In the genomic region with DNA sequence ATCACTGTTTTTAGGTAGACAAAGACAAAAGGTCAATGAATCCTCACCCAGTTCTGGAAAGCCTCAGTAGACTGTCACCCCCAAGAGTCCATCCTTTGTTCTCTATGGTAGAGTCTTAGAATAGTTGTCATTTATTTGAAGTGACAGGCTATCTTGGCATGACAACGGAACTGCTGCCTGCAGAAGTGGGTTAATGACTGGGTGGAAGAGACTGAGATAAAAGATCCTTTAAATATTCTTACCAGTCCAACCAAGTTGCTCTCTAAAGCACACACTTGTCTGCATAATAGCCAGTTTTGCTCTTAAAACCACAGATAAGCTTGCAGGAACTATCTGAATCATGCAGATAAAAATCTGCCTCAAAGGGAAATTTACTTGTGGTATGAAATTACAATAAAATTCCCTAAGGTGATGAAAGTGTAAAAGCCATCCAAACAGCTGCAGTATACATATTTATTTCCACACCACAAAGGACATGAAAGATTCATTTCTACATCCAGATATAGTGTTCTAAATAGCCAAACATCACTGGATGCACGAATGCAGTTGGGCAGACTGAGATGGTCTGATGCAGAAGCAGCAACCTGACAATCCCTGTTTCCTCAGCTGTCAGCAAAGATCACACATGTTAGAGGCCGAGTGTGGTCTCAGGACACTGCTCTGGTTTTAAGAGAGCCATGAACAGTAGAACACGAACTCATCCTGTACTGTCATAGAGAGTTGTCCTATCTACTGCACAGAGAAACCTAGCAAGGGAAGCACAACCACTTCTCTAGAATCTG, we compare ENCODE assay signal across 14 mouse cellular contexts.
DNase-seq lines count a peak whose midpoint lies in the region; ATAC-seq lines count a peak whose summit lies in the region.
"Had no signal": no experiment of that assay in that cellular context is flagged by ENCODE, and none has a peak within 500 bp of the region (broad histone marks: within the 10 kb centered on the region; RNA-seq: fewer than 3 reads in every experiment).

No protein-coding gene starts in this region.

- no peak overlapping the region for H3K9ac ChIP-seq in midbrain, embryonic 13.5 days (replicated peaks)
- no peak overlapping the region for H3K9ac ChIP-seq in midbrain, embryonic 11.5 days (ENCODE audit: low read length)
- H3K9ac ChIP-seq: intestine, embryonic 15.5 days; liver, embryonic 14.5 days had no signal

- H3K36me3 ChIP-seq in midbrain, embryonic 13.5 days: no peaks in the 10 kb centered on the region
- no peaks in the 10 kb centered on the region for H3K36me3 ChIP-seq in midbrain, embryonic 11.5 days (ENCODE audit: control insufficient read depth, insufficient read depth, low read length)
- H3K36me3 ChIP-seq: intestine, embryonic 15.5 days had no signal

- no peaks in the 10 kb centered on the region for H3K27me3 ChIP-seq in midbrain, embryonic 13.5 days
- H3K27me3 ChIP-seq in midbrain, embryonic 11.5 days (ENCODE audit: control insufficient read depth, insufficient read depth, low read length): no peaks in the 10 kb centered on the region
- H3K27me3 ChIP-seq: intestine, embryonic 15.5 days had no signal

- H3K9me3 ChIP-seq in midbrain, embryonic 13.5 days: no peaks in the 10 kb centered on the region
- no peaks in the 10 kb centered on the region for H3K9me3 ChIP-seq in midbrain, embryonic 11.5 days (ENCODE audit: control insufficient read depth, low read length)
- H3K9me3 ChIP-seq: intestine, embryonic 15.5 days had no signal

- 55% methylated on average over 4 of the region's 4 CpGs for WGBS in midbrain, embryonic 13.5 days
- WGBS in midbrain, embryonic 11.5 days: 63% methylated on average over 4 of the region's 4 CpGs

- DNase-seq in midbrain, embryonic 11.5 days (ENCODE audit: low spot score, missing footprints): no peak
- DNase-seq in lung, postnatal 4 days: no peak
- no peak for DNase-seq in urinary bladder, postnatal 4 days (ENCODE audit: low spot score in 2 of 2)
- DNase-seq in layer of hippocampus, adult 11-12 months (ENCODE audit: low spot score): no peak
- DNase-seq: adrenal gland, adult 2 months; kidney, postnatal 36 days; thymus, postnatal 36 days had no signal

- H3K4me1 ChIP-seq in midbrain, embryonic 13.5 days (replicated peaks): peaks cover 24% of the 10 kb centered on the region
- no peaks in the 10 kb centered on the region for H3K4me1 ChIP-seq in midbrain, embryonic 11.5 days (ENCODE audit: control insufficient read depth, insufficient read depth, low read length)
- H3K4me1 ChIP-seq: intestine, embryonic 15.5 days had no signal

- peak; percentile 59 for ATAC-seq in midbrain, embryonic 13.5 days
- no peak for ATAC-seq in midbrain, embryonic 11.5 days (ENCODE audit: low FRiP score)
- ATAC-seq in common myeloid progenitor, adult 5-6 weeks (replicated peaks; ENCODE audit: low read depth, poor library complexity, severe bottlenecking): peak; percentile 75
- peak; percentile 39 for ATAC-seq in megakaryocyte progenitor cell, adult 5-6 weeks (replicated peaks; ENCODE audit: poor library complexity)
- ATAC-seq: intestine, embryonic 15.5 days had no signal

- peak overlapping the region; percentile 57 for H3K27ac ChIP-seq in midbrain, embryonic 13.5 days
- H3K27ac ChIP-seq in midbrain, embryonic 11.5 days (ENCODE audit: low read depth, low read length): no peak overlapping the region
- H3K27ac ChIP-seq: intestine, embryonic 15.5 days; liver, embryonic 14.5 days; macrophage had no signal

- no peak overlapping the region for H3K4me3 ChIP-seq in midbrain, embryonic 13.5 days (replicated peaks)
- H3K4me3 ChIP-seq in midbrain, embryonic 11.5 days (ENCODE audit: low read depth, low read length): no peak overlapping the region
- H3K4me3 ChIP-seq: erythroblast, embryonic 14.5 days; intestine, embryonic 15.5 days had no signal

- no peak overlapping the region for H3K4me2 ChIP-seq in midbrain, embryonic 13.5 days (replicated peaks)
- H3K4me2 ChIP-seq in midbrain, embryonic 11.5 days: no peak overlapping the region
- H3K4me2 ChIP-seq: intestine, embryonic 15.5 days had no signal
